Mouse (Mus musculus) forelimb bud, embryonic 11.5 days (tissue): ENCODE data around the gene 1700001C19Rik.
A peak's percentile ranks its signal among the peaks of the same experiment; 100 is the strongest.
"Not testable (repeated sequence)": the region's sequence is repeated elsewhere in the genome, so short reads cannot be mapped to it uniquely, and the experiment has no call there.

Source experiments
- DNase-seq: peaks from one replicate; pipeline ENCODE4 v3.0.0-alpha.2; 2012; ENCODE audit warnings: low read depth, low spot score

1700001C19Rik gene

DNA sequence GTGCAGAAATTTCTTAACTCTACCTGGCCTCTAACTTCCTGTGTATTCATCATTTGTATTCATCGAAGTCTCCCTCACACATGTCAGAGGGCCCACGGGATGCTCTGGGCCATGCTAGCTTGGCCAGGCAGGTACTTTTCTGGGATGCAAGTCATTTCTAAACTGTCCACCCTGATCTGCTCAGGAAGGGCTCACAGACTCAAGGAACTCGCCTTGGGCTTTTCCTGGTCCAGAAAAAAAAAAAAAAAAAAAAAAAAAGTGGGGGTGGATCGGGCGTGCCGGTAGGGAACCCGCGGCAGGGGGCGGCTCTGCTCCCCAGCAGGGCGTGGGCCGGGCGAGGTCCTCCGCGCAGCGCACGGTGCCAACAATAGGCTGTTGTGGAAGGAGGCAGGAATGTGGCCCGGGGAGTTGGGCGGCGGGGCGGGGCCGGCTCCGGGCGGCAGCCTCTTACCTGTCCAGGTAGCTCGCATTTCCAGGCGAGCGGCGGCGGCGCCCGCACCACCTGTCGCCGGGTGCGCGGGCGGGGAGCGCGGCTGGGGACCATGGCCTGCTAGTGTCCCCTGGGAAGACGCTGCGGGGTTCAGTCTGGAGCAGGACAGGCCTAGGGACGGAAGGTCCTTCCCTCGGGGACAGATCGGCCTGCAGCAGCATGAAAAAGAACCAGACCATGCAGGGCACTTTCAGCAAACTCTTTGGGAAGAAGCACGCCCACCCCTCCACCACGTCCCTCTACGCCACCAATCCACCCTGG is 845 bp downstream of the 1700001C19Rik start, which contains the start of gene AI661453:
TSS of gene AI661453 (plus strand) at position 460 of the 751 bp plus-strand sequence.
- DNase-seq = no peak

DNA sequence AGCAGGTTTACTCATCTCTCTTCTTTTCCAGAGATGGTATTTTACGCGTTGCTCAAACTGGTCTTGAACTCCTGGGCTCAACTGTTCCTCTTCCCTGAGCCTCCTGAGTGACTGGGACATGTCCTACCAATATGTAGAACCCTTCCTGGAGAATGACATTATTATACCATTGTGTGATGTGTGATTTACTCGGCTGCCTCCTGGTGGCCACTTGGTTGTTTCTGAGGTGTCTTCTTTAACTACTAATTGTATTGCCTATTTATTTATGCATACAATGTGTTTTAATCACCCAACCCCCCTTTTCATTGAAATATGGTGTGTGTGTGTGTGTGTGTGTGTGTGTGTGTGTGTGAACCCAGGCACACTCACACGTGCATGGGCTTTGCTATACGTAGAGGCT is 6.4 kb downstream of the 1700001C19Rik start:
- DNase-seq = no peak

DNA sequence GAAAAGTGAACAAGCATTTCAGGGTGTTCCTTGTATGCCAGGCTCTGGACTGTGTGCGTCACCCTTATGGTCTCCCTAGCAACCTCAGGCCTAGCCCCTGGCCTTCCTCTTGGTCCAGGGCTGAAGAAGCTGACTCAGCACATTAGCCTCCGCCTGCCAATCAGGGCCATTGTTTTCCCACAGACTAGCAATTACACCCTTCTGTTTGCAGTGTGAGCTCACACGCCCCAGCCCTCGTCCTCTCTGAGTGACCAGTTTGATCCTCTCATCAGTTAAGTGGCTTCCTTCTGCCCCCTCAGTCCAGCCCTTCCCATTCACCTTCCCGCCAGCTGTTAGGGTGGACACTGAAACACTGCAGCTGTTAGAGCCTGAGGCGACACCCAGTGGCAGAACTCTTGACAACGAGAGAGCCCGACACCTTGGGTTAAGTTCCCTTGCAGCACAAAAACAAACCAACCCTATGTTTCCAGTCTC is 8.3 kb downstream of the 1700001C19Rik start:
- DNase-seq = peak; percentile 44

DNA sequence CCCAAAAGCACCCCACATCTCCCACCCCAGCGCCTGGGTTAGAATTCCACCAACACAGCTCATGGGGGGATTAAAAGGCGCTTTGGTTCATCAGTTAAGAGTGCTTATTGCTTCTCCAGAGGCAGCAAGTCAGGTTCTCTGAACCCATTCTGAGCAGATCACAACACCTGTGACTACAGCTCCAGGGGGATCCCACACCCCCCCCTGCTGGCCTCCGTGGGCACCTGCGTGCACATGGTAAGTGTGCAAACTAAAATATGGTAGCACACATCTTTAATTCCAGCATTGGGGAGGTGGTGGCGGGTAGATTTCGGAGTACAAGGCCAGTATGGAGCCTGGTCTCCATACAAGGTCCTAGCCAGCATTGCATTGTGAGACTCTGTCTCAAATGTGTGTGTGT is 9.9 kb downstream of the 1700001C19Rik start:
- DNase-seq = no peak

DNA sequence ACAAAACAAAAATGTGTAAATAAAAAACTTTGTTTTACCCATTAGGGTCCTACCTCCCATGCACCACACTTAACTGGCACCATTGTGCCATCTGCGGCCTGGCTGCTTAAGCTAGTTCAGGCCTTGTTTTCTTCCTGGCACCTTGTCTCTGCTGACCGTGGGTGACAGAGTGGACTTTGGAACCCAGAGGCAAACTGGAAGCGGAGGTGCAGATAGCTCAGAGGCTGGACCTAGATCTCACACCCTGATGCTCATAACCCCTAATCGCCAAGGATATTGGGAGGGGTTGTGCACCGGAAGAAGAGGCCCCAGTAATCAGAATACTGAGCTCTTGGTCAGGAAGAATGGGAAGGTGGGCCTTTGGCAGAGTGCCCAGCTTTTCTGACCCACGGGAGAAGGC is 13.0 kb downstream of the 1700001C19Rik start:
- DNase-seq = no peak

DNA sequence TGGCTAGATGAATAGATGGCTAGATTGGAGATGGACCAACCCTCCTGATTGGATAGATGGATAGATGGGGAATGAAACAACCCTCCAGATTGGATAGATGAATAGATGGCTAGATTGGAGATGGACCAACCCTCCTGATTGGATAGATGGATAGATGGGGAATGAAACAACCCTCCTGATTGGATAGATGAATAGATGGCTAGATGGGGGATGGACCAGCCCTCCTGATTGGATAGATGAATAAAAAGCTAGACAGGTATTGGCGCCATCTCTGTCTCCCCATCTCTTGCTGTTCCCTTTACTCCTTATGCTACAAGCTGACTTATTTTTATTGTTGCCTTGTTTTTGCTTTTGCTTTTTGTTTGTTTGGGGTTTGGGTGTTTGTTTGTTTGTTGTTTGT is 14.6 kb downstream of the 1700001C19Rik start:
- DNase-seq = not testable (repeated sequence)

DNA sequence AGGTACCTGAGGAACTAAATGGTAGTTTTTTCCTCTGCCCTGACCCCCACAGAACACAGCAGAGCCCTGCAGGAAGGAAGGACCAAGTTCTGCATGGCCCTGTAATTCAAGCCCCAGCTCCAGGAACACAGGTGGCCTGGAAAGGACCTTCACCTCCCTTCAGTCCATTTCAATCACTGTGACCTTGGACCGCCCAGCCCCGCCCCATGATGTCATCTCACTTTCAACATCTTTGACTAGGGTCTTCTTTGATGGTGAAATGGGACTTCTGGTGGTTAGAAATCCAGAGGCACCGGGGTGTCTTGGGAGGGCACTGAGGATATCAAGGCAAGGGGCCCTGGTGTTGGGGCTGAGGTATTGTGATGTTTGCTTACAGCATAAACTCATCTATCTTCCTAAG is 15.6 kb downstream of the 1700001C19Rik start:
- no peak for DNase-seq

DNA sequence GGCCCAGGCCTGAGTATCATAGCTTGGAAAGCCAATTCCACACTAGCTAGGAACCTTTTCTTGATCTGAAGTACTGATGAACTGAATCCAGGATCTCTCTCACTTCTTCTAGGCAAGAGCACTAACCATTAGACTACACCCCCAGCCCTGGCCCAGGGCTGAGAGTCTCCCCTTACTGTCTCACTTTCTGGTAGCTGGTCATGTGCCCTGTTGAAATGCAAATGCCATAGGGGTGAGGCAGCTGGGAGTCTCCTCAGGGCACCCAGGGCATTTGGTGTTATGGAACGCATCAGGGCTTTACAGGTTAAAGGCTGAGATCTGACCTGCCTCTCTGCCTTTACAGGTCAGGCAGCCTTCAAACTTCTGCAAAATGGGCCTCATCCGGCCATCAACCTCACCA is 17.0 kb downstream of the 1700001C19Rik start:
- no peak for DNase-seq

DNA sequence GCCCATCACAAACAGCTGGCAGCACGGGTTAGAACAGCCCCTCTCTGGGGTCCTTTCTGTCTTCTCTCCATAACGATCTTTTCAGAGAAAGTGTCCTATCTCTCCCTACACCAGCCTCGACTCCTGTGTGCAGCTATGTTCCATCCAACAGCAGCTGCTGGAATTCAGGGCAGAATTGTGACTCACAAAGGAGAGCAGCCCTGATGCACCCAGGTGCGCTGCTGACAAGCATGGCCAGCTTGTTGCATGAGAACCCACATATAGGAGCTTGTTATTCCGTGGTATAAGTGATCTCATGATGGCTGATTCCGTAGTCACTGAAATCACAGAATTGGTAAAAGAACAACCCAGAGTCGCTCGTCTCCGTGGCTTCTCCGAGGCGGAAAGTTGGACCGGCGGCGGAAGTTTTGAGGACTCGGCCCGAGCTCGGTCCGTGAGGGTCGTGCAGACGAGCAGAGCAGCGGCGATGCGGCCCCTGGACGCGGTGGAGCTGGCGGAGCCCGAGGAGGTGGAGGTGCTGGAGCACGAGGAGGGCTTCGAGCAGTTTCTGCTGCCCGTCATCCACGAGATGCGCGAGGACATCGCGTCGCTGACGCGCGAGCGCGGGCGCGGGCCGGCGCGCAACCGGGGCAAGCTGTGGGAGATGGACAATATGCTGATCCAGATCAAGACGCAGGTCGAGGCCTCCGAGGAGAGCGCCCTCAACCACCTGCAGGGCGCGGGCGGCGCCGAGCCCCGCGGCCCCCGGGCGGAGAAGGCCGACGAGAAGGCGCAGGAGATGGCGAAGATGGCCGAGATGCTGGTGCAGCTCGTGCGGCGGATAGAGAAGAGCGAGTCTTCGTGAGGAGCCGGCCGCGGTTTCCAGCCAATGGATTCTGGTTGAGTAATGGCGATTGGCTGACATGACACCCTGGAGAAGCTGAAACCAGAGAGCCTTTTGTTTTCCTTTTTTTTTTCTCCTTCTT is 27.0 kb downstream of the 1700001C19Rik start:
- DNase-seq = not testable (repeated sequence)

DNA sequence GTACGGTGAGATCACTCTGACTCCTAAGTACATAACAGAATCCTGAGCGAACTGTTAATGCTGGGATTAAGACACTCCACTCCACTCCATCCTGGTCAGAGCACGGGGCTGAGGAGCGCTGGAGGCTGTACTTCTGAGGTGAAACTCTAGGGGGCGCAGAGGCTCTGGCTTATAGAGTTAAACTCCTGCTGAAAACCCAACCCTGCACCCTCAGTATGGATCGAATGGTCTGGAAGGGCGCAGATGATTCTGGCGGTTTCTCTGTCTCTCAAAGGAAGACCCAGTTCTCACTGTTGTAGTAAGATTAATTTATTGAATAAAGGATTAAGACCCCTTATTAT is 28.6 kb downstream of the 1700001C19Rik start:
- DNase-seq = peak; percentile 57

DNA sequence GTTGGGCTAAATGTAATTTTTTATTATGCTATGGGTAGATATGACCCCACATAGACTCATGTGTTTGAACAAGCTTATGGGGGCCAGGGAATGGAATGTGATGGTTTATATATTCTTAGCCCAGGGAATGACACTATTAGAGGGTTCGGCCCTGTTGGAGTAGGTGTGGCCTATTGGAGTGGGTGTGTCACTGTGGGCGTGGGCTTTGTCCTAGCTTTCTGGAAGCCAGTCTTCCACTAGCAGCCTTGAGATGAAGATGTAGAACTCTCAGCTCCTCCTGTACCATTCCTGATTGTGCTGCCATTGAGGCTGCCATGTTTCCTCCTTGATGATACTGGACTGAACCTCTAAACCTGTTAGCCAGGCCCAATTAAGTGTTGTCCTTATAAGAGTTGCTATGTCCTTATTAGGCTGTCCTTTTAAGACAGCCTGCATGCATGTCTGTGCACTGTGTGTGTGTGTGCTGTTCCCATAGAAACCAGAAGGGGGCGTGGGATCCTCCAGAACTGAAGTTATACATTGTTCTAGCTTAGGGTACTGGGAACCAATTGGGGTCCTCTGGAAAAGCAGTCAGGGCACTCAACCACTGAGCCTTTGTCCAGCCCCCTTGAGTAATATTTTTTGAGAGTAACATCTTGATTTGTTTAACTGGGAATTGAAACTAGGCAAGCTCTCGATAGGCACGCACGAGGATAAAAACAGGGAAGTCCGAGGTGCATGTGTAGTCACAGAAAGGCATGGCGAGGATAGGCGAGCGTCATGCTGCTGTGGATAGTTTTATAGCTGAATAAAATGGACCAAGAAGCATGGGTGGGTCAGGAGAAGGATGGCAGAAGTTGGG is 29.2 kb downstream of the 1700001C19Rik start:
- DNase-seq = no peak

DNA sequence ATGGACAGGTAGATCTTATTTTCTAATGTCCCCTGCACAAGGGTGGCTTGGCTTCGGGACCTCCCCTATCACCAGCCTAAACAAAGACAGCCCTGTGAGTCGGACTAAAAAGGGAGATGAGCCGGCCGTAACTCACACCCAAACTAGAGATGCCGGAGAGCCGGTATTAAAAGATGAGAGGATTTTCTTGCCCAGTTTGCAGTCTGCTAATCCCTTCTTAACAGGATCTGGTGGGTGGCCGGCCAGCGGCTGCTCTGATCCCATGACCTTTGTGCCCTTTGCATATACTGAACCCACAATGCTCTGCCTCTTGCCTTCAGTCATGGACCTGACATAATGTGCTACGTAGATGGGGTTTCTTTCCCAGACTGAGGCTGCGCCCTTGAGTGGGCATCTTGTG is 36.7 kb downstream of the 1700001C19Rik start, which contains the start of gene Guca1a:
TSS of gene Guca1a (minus strand) at position 134 of the 400 bp plus-strand sequence.
- no peak for DNase-seq

DNA sequence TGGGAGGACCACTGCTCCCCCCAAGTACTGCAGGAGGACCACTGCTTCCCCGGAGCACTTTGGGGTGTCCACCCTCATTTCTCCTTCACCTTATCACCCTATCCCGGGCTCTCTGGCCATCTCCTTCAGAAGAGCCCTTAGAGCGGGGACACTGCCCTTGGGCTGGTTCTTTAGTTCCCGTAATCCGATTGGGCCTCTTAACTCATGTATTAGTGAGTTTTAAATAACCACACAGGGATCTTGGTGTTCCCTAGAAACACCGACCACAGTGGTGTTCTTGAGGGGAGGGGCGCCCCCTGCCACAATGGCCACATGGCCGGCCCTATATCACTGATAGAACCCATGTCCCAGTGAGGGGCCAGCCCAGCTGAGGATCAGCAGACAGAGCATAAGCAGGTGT is 38.1 kb downstream of the 1700001C19Rik start:
- DNase-seq = no peak

DNA sequence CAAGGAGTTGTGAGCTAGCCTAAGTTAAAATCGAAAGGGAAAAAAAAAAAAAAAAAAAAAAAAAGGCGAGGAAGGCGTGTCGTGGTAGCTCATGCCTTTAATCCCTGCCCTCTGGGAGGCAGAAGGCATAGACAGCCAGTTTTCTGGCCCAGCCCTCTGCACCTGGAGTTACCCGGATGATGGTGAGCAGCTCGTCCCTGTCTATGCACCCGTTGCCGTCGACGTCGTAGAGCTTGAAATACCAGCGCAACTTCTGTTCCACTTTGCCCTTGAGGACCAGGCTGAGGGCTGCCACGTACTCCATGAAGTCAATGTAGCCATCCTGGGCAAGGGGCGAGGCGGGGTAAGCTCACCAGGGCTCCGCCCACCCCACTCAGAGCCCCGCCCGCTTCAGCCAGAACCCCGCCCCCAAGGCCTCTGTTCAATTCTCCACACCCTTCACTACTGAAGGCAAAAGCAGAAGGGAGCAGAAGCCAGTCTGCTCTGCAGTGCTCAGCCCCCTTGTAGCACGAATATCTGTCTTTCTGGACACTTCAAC is 41.7 kb downstream of the 1700001C19Rik start:
- no peak for DNase-seq

DNA sequence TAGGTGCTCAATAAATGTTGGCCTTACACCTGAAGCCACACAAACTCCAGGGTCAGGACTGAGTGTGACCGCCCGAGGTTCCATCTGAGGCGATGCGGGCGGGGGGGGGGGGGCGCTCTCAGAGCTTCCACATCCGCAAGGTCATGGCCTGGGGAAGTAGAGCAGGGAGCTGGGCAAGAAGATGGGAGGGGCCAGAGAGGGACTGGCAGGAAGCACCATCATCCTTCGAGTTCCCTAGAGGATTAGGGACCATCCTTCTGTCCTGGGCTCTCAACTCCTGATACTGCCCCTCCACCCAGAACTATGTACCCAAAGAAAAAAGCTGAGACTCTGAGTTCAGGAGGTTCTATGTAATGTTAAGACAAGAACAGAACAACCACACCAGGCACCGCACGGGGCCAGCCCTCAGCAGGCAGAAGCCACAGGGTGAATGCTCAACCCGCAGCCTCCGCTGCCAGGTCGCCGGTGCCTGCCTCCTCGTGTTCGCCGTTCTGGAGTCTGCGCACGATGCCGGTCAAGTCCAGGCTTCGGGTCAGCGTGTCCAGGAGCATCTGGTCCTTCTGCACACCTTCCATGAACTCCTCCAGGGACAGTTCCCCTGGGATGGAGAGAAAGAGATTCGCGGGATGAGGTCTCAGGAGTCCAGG is 42.8 kb downstream of the 1700001C19Rik start:
- no peak for DNase-seq

DNA sequence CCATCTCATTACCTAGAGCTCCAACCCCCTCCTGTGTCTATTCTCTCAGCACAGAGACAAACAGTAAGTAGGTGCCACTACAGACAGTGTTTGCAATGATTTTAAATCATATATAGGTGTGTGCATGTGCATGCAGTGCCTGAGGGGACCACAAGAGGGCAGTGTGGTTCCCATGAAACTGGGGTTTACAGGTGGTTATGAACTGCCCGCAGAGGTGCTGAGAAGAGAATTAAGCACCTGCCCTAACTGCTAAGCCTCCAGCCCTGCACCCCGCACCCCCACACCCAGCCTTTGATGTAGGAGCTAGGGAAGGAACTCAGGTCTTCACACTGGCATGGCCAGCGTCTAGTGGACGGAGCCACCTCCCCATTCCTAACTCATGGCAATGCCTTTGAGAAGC is 50.5 kb downstream of the 1700001C19Rik start:
- peak; percentile 56 for DNase-seq

DNA sequence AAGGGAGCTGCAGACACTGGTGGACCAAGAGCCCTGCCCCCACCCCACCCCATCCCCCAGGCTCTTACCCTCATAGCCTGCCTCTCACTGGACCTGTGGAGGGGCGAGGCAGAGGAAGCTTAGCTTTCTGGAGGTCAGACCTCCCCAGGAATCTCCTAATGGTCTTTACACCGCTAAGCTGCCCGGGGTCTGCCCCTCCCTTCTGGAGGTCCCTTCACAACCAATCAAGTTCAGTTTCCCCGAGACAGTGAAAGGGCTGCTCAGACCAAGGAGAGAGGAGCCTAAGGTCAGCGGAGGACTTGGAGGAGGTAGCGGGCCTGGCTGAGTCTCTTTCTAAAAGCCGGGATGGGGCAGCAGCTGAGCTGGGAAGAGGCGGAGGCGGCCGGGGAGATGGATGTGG is 52.0 kb downstream of the 1700001C19Rik start, which contains the start of gene Guca1b:
TSS of gene Guca1b (plus strand) at position 249 of the 400 bp plus-strand sequence.
- DNase-seq = no peak

DNA sequence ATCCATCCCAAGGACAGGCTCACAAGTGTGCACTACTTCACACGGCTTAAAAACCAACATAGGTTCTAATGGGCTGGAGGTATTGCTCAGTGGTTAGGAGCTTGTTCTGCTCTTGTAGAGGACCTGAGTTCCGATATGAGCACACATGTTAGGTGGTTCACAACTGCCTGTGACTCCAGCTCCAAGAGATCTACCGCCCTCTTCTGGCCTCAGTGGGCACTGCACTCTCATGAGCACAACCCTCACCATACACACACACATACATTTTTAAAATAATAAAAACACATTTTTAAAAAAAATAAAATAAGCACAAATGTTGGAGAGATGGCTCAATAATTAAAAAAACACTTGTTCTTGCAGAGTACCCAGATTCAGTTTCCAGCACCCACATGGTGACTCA is 53.1 kb downstream of the 1700001C19Rik start:
- DNase-seq = no peak

DNA sequence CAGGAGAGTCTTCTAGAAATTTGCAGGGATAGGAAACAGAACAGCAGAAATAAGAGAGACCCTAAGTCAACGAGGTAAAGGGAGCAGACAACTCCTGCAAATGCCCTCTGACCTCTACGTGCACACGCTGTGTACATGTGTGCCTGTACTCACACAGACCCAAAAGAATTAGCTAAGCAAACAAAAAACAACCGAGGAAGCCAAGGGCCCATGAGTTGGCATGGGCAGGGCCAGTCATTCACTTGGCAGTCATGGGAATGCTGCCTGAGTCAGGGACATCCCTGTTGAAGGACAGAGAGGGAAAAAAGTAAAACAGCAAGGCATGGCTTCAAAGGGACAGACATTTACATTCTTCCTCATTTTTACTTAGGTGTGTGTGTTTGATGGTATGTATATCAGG is 53.9 kb downstream of the 1700001C19Rik start:
- DNase-seq = no peak

DNA sequence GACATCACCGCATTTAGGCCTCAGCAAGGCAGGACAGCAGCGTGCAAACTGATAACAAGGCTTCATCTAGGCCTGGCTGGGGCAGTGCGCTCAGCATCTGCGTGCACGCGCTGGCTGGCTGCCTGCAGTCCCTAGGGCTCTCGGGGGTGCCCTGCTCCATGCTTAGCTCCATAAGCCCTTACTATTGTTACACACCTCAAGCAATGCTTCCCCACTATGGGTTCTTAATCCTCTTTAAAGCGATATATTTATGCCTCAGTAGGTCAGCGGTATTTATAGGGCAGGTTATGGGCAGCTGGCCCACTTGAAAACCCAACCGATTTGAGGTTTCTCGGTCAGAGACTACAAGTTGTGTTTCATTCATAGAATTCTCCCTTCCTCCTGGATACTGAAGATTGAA is 55.3 kb downstream of the 1700001C19Rik start:
- no peak for DNase-seq

DNA sequence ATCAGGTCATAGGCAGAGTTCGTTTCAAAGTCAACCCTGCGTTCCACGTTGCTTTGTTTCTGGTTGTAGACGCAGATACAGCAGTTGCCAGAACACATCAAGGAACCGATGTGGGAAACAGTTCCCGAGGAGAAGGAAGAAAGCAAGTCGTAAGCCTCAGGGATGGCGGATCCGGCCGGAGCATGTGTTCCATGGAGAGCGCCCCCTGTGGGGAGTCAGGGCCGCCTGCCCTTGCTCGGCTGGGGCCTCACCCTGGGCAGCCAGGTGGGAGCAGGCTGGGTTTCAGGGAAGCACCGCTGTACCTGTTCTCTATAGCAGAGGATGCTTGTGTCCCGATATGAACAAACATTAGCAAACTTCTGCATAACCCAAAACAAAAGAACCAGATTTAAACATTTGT is 59.0 kb downstream of the 1700001C19Rik start:
- DNase-seq = no peak
